Mouse (Mus musculus) forebrain, embryonic 10.5 days (tissue): Measurements from ENCODE around the gene Tbk1. TPM values are rescaled to one million over a fixed set of nuclear protein-coding genes. Genes with fewer than 3 reads are reported as not detected.
A peak's percentile ranks its signal among the peaks of the same experiment; 100 is the strongest.

Experiments used
- DNase-seq: peaks from one replicate; pipeline ENCODE4 v3.0.0-alpha.2; 2017; ENCODE audit warnings: low spot score; ENCODE audit errors: extremely low spot score
- H3K27ac ChIP-seq: fragments of 300-500 bp; sonication (generic); 2 replicates; pipeline ENCODE4 v1.5.1; 2016; ENCODE audit warnings: mild to moderate bottlenecking
- H3K27me3 ChIP-seq: fragments of 300-500 bp; sonication (generic); 2 replicates; pipeline ENCODE4 v1.6.1; 2016; ENCODE audit warnings: mild to moderate bottlenecking; ENCODE audit not compliant: poor library complexity, severe bottlenecking
- H3K36me3 ChIP-seq: fragments of 300-500 bp; sonication (generic); replicated peaks from 2 replicates; pipeline ENCODE4 v1.6.1; 2016; ENCODE audit warnings: mild to moderate bottlenecking, moderate library complexity
- H3K4me1 ChIP-seq: fragments of 300-500 bp; sonication (generic); 2 replicates; pipeline ENCODE4 v1.6.1; 2016
- H3K4me3 ChIP-seq: fragments of 300-500 bp; sonication (generic); 2 replicates; pipeline ENCODE4 v1.5.1; 2016; ENCODE audit warnings: mild to moderate bottlenecking, moderate library complexity
- H3K9me3 ChIP-seq: fragments of 300-500 bp; sonication (generic); 2 replicates; pipeline ENCODE4 v1.6.1; 2016; ENCODE audit warnings: mild to moderate bottlenecking, moderate library complexity
- WGBS: fragments of 180-500 bp; shearing (Covaris S2); methylation state at CpG from one replicate; pipeline ENCODE4 v1.1.7; 2016; 5-methylcytosine and 5-hydroxymethylcytosine counted together
- polyA plus RNA-seq: library from polyadenylated mRNA; unstranded; fragments of >200 nt; fragmentation: Nextera tagmentation; extraction: Ambion mirVana; gene quantifications from 2 replicates; pipeline ENCODE4 v1.2.1, GENCODE M21; 2016

Gene Tbk1
- polyA plus RNA-seq, 1 experiment from 2014 or later = 30.1 TPM

DNA sequence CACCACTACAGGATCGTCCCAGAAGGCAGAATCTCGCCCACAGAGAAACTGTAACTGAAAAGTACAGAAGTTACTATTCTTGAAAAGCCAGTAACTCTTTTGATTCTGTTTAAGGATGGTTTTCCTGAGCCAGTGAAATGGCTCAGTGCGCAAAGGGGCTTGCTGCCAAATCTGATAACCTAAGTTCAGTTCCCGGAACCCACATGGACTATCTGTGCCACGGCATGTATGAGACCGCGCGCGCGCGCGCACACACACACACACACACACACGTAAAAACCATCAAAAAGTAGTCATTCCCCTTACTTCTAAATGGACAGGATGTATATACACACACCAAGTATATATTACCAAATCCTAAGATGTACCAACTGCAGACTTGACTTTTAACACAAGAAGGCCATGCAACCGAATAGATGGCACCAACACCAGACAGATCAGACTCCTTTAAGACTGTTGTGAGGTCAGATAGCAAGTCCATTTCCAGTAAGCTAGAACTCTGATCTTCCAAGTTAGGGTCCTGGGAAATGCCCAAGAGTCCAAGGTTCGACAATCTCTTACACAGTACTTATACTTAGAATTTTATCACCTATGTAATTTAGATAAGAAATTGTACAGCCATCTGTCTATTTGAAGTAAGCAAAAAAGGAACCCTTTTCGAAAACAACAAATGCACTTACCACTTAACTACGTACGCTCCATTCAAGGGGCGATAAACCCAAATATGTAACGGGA, 1.4 kb downstream of the Tbk1 start:
- Histone ChIP-seq H3K9me3 (peaks cover 5% of the 10 kb centered on the region; the same call in 1 of the 2 replicates), H3K27ac (no peak overlapping the region), H3K36me3 (peaks cover 56% of the 10 kb centered on the region), H3K4me3 (peak overlapping the region; percentile 86), H3K27me3 (no peaks in the 10 kb centered on the region), H3K4me1 (peaks cover 20% of the 10 kb centered on the region)
- 91% methylated on average over 20 of the region's 20 CpGs for WGBS
- DNase-seq = no peak

DNA sequence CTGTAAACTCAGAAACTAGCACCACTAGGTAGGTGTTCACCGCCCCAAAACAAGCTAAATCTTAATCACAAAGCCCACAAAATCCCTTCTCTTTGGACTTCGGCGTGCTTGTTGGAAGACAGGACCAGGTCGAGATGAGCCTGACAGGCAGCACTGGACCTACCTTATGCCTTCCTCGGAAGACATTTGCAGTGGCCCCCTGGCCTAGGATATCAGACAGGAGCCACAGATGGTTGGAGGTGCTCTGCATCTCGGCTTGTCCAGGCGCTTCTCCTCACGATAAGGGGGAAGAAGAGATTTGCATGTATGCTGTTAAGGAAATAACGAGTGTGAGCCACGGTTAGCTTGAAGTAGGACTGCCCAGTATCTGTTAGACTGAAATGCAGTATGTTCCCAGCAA, 2.6 kb downstream of the Tbk1 start:
- peaks cover 20% of the 10 kb centered on the region for H3K4me1 ChIP-seq
- H3K27ac ChIP-seq = no peak overlapping the region
- DNase-seq = no peak
- no peaks in the 10 kb centered on the region for H3K27me3 ChIP-seq
- no peak overlapping the region for H3K4me3 ChIP-seq
- 98% methylated on average over 10 of the region's 10 CpGs for WGBS
- H3K9me3 ChIP-seq = peaks cover 5% of the 10 kb centered on the region; the same call in 1 of the 2 replicates
- H3K36me3 ChIP-seq = peaks cover 49% of the 10 kb centered on the region

- Histone ChIP-seq H3K9me3 (peaks cover 5% of the 10 kb centered on the region; the same call in 1 of the 2 replicates), H3K4me1 (peaks cover 20% of the 10 kb centered on the region), H3K27me3 (no peaks in the 10 kb centered on the region), H3K27ac (no peak overlapping the region), H3K4me3 (no peak overlapping the region), H3K36me3 (peaks cover 51% of the 10 kb centered on the region)
- no peak for DNase-seq
- 96% methylated on average over 12 of the region's 12 CpGs for whole genome bisulfite sequencing
Observed at GRCm38 (mm10) chr10:121583016-121583415, 3.6 kb downstream of the Tbk1 start.

- Histone ChIP-seq H3K4me3 (no peak overlapping the region), H3K9me3 (peaks cover 5% of the 10 kb centered on the region; the same call in 1 of the 2 replicates), H3K4me1 (peaks cover 17% of the 10 kb centered on the region), H3K27ac (no peak overlapping the region), H3K27me3 (no peaks in the 10 kb centered on the region), H3K36me3 (peaks cover 56% of the 10 kb centered on the region)
- WGBS = 91% methylated on average over 8 of the region's 8 CpGs
- no peak for DNase-seq
Observed at GRCm38 (mm10) chr10:121582287-121582686, 4.3 kb downstream of the Tbk1 start.

GRCm38 (mm10) chr10:121581405-121581804, 5.2 kb downstream of the Tbk1 start:
- Histone ChIP-seq H3K4me3 (no peak overlapping the region), H3K36me3 (peaks cover 58% of the 10 kb centered on the region), H3K27me3 (no peaks in the 10 kb centered on the region), H3K27ac (no peak overlapping the region), H3K4me1 (peaks cover 12% of the 10 kb centered on the region), H3K9me3 (peaks cover 5% of the 10 kb centered on the region; the same call in 1 of the 2 replicates)
- no peak for DNase-seq
- 90% methylated on average over 6 of the region's 6 CpGs for WGBS

GRCm38 (mm10) chr10:121580381-121580780, 6.2 kb downstream of the Tbk1 start:
- Histone ChIP-seq H3K36me3 (peaks cover 68% of the 10 kb centered on the region), H3K27me3 (no peaks in the 10 kb centered on the region), H3K27ac (no peak overlapping the region), H3K4me1 (peaks cover 5% of the 10 kb centered on the region), H3K4me3 (no peak overlapping the region), H3K9me3 (peaks cover 5% of the 10 kb centered on the region; the same call in 1 of the 2 replicates)
- no peak for DNase-seq
- WGBS = 97% methylated on average over 5 of the region's 5 CpGs

DNA sequence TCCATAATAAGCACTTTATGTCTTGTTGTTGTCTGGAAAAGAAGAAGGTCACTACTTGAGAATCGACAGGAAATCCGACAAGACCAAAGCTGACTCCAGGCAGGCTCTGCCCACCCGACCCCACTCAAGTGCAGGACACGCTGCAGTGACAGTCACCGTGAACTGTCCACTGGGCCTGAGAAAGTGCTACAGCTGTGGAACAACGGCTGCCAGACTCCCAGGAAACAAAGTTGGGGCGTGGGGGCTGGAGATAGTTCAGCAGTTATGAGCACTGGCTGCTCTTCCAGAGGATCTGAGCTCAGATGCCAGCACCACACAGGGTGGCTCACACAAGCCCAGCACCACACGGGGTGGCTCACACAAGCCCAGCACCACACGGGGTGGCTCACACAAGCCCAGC, 10.2 kb downstream of the Tbk1 start:
- Histone ChIP-seq H3K27me3 (no peaks in the 10 kb centered on the region), H3K4me1 (no peaks in the 10 kb centered on the region), H3K9me3 (peaks cover 11% of the 10 kb centered on the region; the same call in 1 of the 2 replicates), H3K4me3 (no peak overlapping the region), H3K36me3 (peaks cover 66% of the 10 kb centered on the region), H3K27ac (no peak overlapping the region)
- WGBS = 91% methylated on average over 9 of the region's 9 CpGs
- DNase-seq = no peak

DNA sequence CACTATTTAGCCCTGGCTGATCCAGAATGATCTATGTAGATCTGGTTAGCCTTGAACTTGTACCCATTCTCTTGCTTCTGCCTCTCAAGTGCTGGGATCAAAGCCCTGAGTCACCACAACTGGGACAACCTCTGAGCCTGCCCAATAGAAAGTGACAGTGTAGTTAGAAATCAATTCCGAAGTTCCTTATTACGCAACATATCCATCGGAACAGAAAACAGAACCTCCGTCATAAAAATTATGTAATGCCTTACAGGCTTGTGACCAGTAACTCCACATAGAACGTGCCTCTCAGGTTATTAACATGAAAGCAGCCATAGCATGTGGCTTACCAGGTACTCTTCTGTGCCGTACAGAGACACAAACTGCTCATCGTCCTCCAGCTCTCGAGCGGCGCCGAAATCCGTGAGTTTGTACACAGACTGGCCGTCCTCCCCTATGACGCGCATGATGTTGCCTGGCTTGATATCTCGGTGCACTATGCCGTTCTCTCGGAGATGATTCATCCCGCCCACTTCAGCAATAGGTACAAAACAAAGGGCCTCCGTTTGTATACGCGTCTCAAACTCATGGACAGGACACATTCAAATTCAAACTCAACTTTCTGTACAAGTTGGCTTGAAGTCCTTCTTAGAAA, 15.0 kb downstream of the Tbk1 start:
- H3K36me3 ChIP-seq = peaks cover 70% of the 10 kb centered on the region
- H3K4me3 ChIP-seq = no peak overlapping the region
- 97% methylated on average over 22 of the region's 22 CpGs for WGBS
- no peak for DNase-seq
- H3K27me3 ChIP-seq = no peaks in the 10 kb centered on the region
- no peak overlapping the region for H3K27ac ChIP-seq
- peaks cover 19% of the 10 kb centered on the region for H3K4me1 ChIP-seq
- peaks cover 11% of the 10 kb centered on the region; the same call in 1 of the 2 replicates for H3K9me3 ChIP-seq

DNA sequence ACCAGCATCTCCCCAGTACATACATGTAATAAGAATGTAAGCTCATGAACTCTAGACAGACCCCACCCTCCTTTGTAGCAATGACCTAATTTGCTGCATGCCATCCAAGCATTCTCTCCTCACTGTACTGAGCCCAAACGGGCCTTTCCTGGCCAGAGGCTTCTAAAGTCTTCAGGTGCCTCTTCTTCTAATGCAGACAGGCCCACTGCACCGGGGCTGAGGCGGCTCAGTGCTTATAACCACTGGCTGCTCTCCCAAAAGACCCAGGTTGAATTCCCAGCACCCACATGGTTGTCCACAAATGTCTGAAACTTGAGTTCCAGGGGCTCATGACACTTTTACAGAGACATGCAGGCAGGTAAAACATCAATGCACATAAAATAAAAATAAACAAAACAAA, 15.6 kb downstream of the Tbk1 start:
- Histone ChIP-seq H3K27ac (no peak overlapping the region), H3K4me3 (no peak overlapping the region), H3K27me3 (no peaks in the 10 kb centered on the region), H3K4me1 (peaks cover 19% of the 10 kb centered on the region), H3K36me3 (peaks cover 67% of the 10 kb centered on the region), H3K9me3 (peaks cover 11% of the 10 kb centered on the region; the same call in 1 of the 2 replicates)
- no peak for DNase-seq
- WGBS = 95% methylated on average over 3 of the region's 3 CpGs

DNA sequence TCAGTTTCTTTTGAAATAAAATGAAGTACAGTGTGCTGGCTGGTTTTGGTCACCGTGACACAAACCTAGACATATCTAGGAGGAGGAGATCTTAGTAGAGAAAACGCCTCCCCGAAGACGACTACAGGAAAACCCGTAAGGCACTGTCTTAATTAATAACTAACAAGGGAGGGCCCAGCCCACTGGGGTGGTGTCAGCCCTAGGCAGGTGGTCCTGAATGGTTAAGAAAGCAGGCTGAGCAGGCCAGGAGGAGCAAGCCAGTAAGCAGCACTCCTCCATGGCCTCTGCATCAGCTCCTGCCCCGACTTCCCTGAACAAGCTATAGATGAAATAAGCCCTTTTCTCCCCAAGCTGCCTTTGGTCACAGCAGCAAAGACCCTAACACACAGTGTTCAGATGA, 16.8 kb downstream of the Tbk1 start:
- Histone ChIP-seq H3K9me3 (peaks cover 11% of the 10 kb centered on the region; the same call in 1 of the 2 replicates), H3K4me1 (peaks cover 19% of the 10 kb centered on the region), H3K36me3 (peaks cover 67% of the 10 kb centered on the region), H3K27me3 (no peaks in the 10 kb centered on the region), H3K27ac (peak overlapping the region; percentile 75; the same call in 1 of the 2 replicates), H3K4me3 (no peak overlapping the region)
- WGBS = 74% methylated on average over 6 of the region's 6 CpGs
- DNase-seq = no peak

DNA sequence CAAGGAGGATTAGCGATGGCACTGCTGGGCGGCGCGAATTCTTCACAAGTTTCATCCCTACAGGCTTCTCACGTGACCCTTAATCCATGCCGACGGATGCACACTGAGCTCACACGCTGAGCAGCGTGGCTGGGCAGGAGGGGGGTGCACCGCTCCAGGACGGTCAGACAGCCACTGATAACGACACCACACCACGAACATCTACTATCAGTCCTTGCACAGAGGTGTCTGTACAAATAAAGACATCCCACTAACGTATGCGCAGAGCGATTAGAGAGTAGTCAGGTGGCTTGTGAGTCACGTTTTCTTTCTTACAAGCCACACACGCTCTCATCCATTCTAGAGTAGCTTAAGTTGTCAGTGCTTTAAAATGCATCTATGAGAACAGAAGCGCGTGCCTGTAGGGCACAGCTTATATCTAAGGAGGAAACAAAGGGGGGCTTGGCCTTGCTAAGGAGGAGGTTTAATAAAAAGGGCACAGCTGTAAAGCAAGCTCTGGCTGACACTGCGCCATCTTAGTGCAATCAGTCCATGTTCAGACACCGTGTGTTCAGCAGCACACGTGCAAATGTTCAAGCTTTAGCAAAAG, 17.5 kb downstream of the Tbk1 start:
- Histone ChIP-seq H3K36me3 (peaks cover 67% of the 10 kb centered on the region), H3K9me3 (peaks cover 11% of the 10 kb centered on the region; the same call in 1 of the 2 replicates), H3K27me3 (no peaks in the 10 kb centered on the region), H3K27ac (peak overlapping the region; percentile 75), H3K4me3 (peak overlapping the region; percentile 39), H3K4me1 (peaks cover 19% of the 10 kb centered on the region)
- DNase-seq = peak; percentile 64
- WGBS = 6% methylated on average over 23 of the region's 23 CpGs

GRCm38 (mm10) chr10:121568534-121568933, 18.1 kb downstream of the Tbk1 start:
- peaks cover 19% of the 10 kb centered on the region for H3K4me1 ChIP-seq
- H3K36me3 ChIP-seq = peaks cover 71% of the 10 kb centered on the region
- peak overlapping the region; percentile 39 for H3K4me3 ChIP-seq
- H3K27ac ChIP-seq = peak overlapping the region; percentile 75
- no peak for DNase-seq
- H3K9me3 ChIP-seq = peaks cover 11% of the 10 kb centered on the region; the same call in 1 of the 2 replicates
- H3K27me3 ChIP-seq = no peaks in the 10 kb centered on the region
- 48% methylated on average over 7 of the region's 7 CpGs for WGBS
